9 mouse cellular contexts compared by ENCODE assay signal in genomic region chr1:119902551-119903230, GRCm38 (mm10). TPM values are rescaled to one million over a fixed set of nuclear protein-coding genes. Genes with fewer than 3 reads are reported as not detected.
DNase-seq lines count a peak whose midpoint lies in the region; ATAC-seq lines count a peak whose summit lies in the region.
"Had no signal": no experiment of that assay in that cellular context is flagged by ENCODE, and none has a peak within 500 bp of the region (broad histone marks: within the 10 kb centered on the region; RNA-seq: fewer than 3 reads in every experiment).

No protein-coding gene starts in this region.

- no peak overlapping the region for H3K9ac ChIP-seq in forebrain, embryonic 11.5 days (ENCODE audit: low read length)
- H3K9ac ChIP-seq in forebrain, embryonic 13.5 days = no peak overlapping the region

- H3K27ac ChIP-seq in forebrain, embryonic 11.5 days (ENCODE audit: low read depth, low read length) = no peak overlapping the region
- H3K27ac ChIP-seq in forebrain, embryonic 10.5 days = no peak overlapping the region; the same call in 1 of the 2 replicates
- H3K27ac ChIP-seq in forebrain, embryonic 13.5 days = peak overlapping the region; percentile 84
- peak overlapping the region; percentile 68 for H3K27ac ChIP-seq in midbrain, embryonic 10.5 days (replicated peaks)

- H3K9me3 ChIP-seq in forebrain, embryonic 11.5 days (ENCODE audit: control insufficient read depth, low read length) = no peaks in the 10 kb centered on the region
- H3K9me3 ChIP-seq in forebrain, embryonic 10.5 days = no peaks in the 10 kb centered on the region
- no peaks in the 10 kb centered on the region for H3K9me3 ChIP-seq in forebrain, embryonic 13.5 days (replicated peaks)
- no peaks in the 10 kb centered on the region for H3K9me3 ChIP-seq in midbrain, embryonic 10.5 days (replicated peaks)

- DNase-seq in forebrain, embryonic 11.5 days (ENCODE audit: low spot score) = peak; percentile 50
- DNase-seq in forebrain, embryonic 10.5 days (ENCODE audit: extremely low spot score, low spot score) = no peak
- peak; percentile 55 for DNase-seq in cerebellum, adult 11 months
- DNase-seq in midbrain, embryonic 10.5 days (ENCODE audit: low spot score) = peak; percentile 46
- DNase-seq in layer of hippocampus, postnatal 25 days (ENCODE audit: extremely low spot score in 1 of 2, low spot score in 1 of 2) = no peak

- 60% methylated on average over 8 of the region's 8 CpGs for WGBS in forebrain, embryonic 11.5 days
- WGBS in forebrain, embryonic 10.5 days = 62% methylated on average over 8 of the region's 8 CpGs
- 45% methylated on average over 8 of the region's 8 CpGs for WGBS in forebrain, embryonic 13.5 days
- 59% methylated on average over 8 of the region's 8 CpGs for WGBS in midbrain, embryonic 10.5 days

- no peaks in the 10 kb centered on the region for H3K4me1 ChIP-seq in forebrain, embryonic 11.5 days (replicated peaks; ENCODE audit: control insufficient read depth, insufficient read depth, low read length)
- H3K4me1 ChIP-seq in forebrain, embryonic 10.5 days = peaks cover 33% of the 10 kb centered on the region
- H3K4me1 ChIP-seq in forebrain, embryonic 13.5 days = peaks cover 48% of the 10 kb centered on the region
- peaks cover 43% of the 10 kb centered on the region for H3K4me1 ChIP-seq in midbrain, embryonic 10.5 days

- H3K4me2 ChIP-seq in forebrain, embryonic 11.5 days (ENCODE audit: low read depth, low read length, severe bottlenecking) = no peak overlapping the region
- no peak overlapping the region for H3K4me2 ChIP-seq in forebrain, embryonic 13.5 days

- H3K36me3 ChIP-seq in forebrain, embryonic 11.5 days (ENCODE audit: control insufficient read depth, insufficient read depth, low read length) = no peaks in the 10 kb centered on the region
- H3K36me3 ChIP-seq in forebrain, embryonic 10.5 days (replicated peaks) = no peaks in the 10 kb centered on the region
- no peaks in the 10 kb centered on the region for H3K36me3 ChIP-seq in forebrain, embryonic 13.5 days (ENCODE audit: poor library complexity, severe bottlenecking)
- H3K36me3 ChIP-seq in midbrain, embryonic 10.5 days = no peaks in the 10 kb centered on the region

- ATAC-seq in forebrain, embryonic 11.5 days (replicated peaks; ENCODE audit: low FRiP score) = peak; percentile 61
- ATAC-seq in forebrain, embryonic 13.5 days = peak; percentile 81
- no peak for ATAC-seq in monocyte, adult 5-6 weeks (replicated peaks; ENCODE audit: insufficient number of reproducible peaks, low FRiP score, low TSS enrichment, poor library complexity, severe bottlenecking)
- ATAC-seq in erythroid progenitor cell, adult 5-6 weeks (replicated peaks; ENCODE audit: low FRiP score, poor library complexity, severe bottlenecking) = no peak
- ATAC-seq: activated CD4-positive, CD25-positive, alpha-beta regulatory T cell, adult 4 months had no signal

- no peak overlapping the region for H3K4me3 ChIP-seq in forebrain, embryonic 11.5 days (ENCODE audit: low read depth, low read length)
- H3K4me3 ChIP-seq in forebrain, embryonic 10.5 days = no peak overlapping the region
- H3K4me3 ChIP-seq in forebrain, embryonic 13.5 days = no peak overlapping the region
- no peak overlapping the region for H3K4me3 ChIP-seq in midbrain, embryonic 10.5 days

- no peaks in the 10 kb centered on the region for H3K27me3 ChIP-seq in forebrain, embryonic 11.5 days (ENCODE audit: control insufficient read depth, insufficient read depth, low read length)
- H3K27me3 ChIP-seq in forebrain, embryonic 10.5 days (ENCODE audit: poor library complexity, severe bottlenecking) = no peaks in the 10 kb centered on the region
- H3K27me3 ChIP-seq in forebrain, embryonic 13.5 days = no peaks in the 10 kb centered on the region
- H3K27me3 ChIP-seq in midbrain, embryonic 10.5 days (ENCODE audit: low read depth, poor library complexity, severe bottlenecking) = no peaks in the 10 kb centered on the region

RNA-seq across cellular contexts. Expression of gene Tmem177, which starts 10.3 kb away (rescaled TPM):
- polyA plus RNA-seq in forebrain, embryonic 11.5 days (2014; fragmentation: Nextera tagmentation; extraction: Ambion mirVana) = 9.5 and 10.6 TPM in 2 replicates
- 10.0 and 11.2 TPM in 2 replicates for polyA plus RNA-seq in forebrain, embryonic 10.5 days (2016; fragmentation: Nextera tagmentation; extraction: Ambion mirVana)
- polyA plus RNA-seq in forebrain, embryonic 13.5 days (2015; fragmentation: Nextera tagmentation; extraction: Ambion mirVana) = 13.1 and 13.3 TPM in 2 replicates
- polyA plus RNA-seq in midbrain, embryonic 10.5 days (2016; fragmentation: Nextera tagmentation; extraction: Ambion mirVana) = 12.5 and 13.2 TPM in 2 replicates
- 0.64 to 3.5 TPM (median 0.76 TPM) in 3 replicates for total RNA-seq in monocyte, adult 5-6 weeks (2017)
- total RNA-seq in erythroid progenitor cell, adult 5-6 weeks (2015; ENCODE audit: low replicate concordance) = 1.3 and 2.9 TPM in 2 replicates
- total RNA-seq in erythroid progenitor cell, adult 5-6 weeks (2017; ENCODE audit: low replicate concordance) = 0.53 and 2.7 TPM in 2 replicates
- total RNA-seq in layer of hippocampus, postnatal 25 days (2021) = 1 to 10 TPM; 6.2 to 6.6 TPM

Comparison
In these comparisons a context has a peak if more than half of its experiments do, and no peak if none do; other contexts are left out.
1. DNase-seq: peak in forebrain, embryonic 11.5 days (single experiment), cerebellum, adult 11 months (single experiment) and midbrain, embryonic 10.5 days (single experiment); none in forebrain, embryonic 10.5 days (single experiment) and layer of hippocampus, postnatal 25 days (0 of 2).
2. H3K27ac ChIP-seq: peak in forebrain, embryonic 13.5 days (single experiment) and midbrain, embryonic 10.5 days (single experiment); none in forebrain, embryonic 11.5 days (single experiment) and forebrain, embryonic 10.5 days (single experiment).
3. ATAC-seq: peak in forebrain, embryonic 11.5 days (single experiment) and forebrain, embryonic 13.5 days (single experiment); none in monocyte, adult 5-6 weeks (single experiment) and erythroid progenitor cell, adult 5-6 weeks (single experiment).